Mouse (Mus musculus): ENCODE data around the gene Samhd1. TPM values are rescaled to one million over a fixed set of nuclear protein-coding genes. Genes with fewer than 3 reads are reported as not detected.

Gene Samhd1
- polyA plus RNA-seq, 1 experiment from 2014 or later = 11.1 TPM

DNA sequence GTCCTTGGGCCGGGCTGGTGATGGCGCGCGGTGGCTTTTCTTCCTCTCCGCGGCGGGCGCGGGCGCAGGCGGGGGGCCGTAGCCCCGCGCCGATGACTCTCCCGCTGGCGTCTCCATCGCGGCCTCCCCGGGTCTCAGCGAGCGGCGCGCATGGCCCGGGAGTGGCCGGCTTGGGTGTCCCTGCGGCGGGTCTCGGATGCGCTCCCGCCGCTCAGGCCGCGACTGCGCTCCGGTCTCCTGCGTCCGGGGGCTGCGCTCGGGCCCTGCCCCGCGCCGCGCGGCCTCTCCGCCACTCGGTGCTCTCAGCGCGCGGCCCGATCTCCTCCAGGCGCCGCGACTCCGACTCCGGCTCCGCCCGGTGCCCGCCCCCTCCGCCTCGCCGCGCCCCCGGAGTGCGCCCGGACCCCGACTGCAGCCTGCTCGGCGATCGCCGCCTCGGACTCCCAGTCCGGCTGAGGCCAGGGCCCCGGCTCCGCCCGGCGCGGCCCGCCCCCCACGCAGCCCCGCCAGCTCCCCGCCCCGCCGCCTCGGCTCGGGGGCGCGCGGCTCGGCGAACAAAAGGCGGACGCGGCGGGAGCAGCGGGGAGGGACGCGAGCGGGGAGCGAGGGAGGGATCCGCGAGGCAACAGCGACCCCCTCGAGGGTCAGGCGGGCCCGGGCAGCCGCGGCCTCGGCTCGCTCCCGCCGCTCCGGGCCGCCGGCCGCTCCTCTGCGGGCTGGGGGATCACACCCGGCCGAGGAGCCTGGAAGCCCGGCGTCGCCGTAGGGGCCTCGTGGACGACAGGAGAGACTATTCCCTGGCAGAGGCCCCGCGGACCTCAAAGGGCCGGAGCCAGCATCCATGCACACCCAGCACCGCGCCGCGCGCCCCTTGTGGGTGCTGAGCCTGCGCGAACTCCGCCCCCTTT, 56.0 kb downstream of the Samhd1 start, which contains the start of gene Soga1:
TSS of gene Soga1 (minus strand) at position 462 of the 908 bp plus-strand sequence.
- H3K36me3 ChIP-seq (ENCODE audit: control insufficient read depth, insufficient read depth, low read length) = no peaks in the 10 kb centered on the region
- peak; percentile 88 for ATAC-seq
- H3K4me3 ChIP-seq (ENCODE audit: low read length) = peak within 1 kb of the TSS; percentile 82
- H3K27ac ChIP-seq (ENCODE audit: low read depth, low read length) = peak within 1 kb of the TSS; percentile 99
- H3K9me3 ChIP-seq (ENCODE audit: control insufficient read depth, low read length) = no peaks in the 10 kb centered on the region
- H3K4me1 ChIP-seq (ENCODE audit: control insufficient read depth, insufficient read depth, low read depth, low read length) = peaks cover 39% of the 10 kb centered on the region
- H3K27me3 ChIP-seq (replicated peaks; ENCODE audit: control insufficient read depth, insufficient read depth, low read length) = no peaks in the 10 kb centered on the region
- WGBS = 1% methylated on average over 83 of the region's 136 CpGs
- H3K4me2 ChIP-seq (ENCODE audit: low read length) = peak within 1 kb of the TSS; percentile 96
- peak within 1 kb of the TSS; percentile 88 for H3K9ac ChIP-seq (ENCODE audit: low read depth, low read length)

DNA sequence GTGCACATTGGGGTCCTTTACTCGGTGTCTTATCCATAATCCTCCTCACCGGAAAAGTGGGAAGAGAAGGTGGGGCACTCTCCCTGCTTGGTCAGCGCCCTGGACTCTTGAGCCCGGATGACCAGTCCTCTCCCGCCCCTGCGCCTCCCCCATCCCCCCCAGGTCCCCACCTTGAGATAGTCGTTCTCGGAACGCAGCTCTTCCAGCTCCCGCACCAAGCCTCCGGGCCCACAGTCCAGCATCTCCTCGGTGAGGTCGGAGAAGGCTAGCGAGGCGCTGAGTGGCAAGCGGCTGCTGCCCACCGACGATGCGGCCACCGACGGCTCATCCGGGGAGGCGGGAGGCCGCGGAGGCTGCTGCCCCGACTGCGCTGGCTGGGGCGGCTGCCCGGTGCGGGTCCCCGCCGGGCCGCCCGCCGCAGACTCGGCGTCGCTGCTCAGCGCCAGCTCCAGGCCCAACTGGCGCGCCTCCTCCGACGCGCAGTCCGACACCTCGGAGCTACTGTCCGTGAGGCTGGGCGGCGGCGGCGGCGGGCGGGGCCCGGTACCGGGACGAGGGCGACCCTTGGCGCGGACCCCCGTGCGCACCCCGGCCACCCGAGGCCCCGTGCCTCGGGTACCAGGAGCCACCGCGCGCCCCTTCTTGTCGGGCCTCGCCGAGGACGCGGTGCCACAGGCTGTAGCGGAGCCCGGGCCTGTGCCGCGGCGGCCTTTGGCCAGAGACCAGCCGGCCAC, 56.8 kb downstream of the Samhd1 start:
- Histone ChIP-seq H3K4me1 (ENCODE audit: control insufficient read depth, insufficient read depth, low read depth, low read length) (peaks cover 41% of the 10 kb centered on the region), H3K27ac (ENCODE audit: low read depth, low read length) (peak overlapping the region; percentile 99), H3K4me2 (ENCODE audit: low read length) (peak overlapping the region; percentile 96), H3K9ac (ENCODE audit: low read depth, low read length) (peak overlapping the region; percentile 88), H3K36me3 (ENCODE audit: control insufficient read depth, insufficient read depth, low read length) (no peaks in the 10 kb centered on the region), H3K9me3 (ENCODE audit: control insufficient read depth, low read length) (no peaks in the 10 kb centered on the region), H3K27me3 (replicated peaks; ENCODE audit: control insufficient read depth, insufficient read depth, low read length) (no peaks in the 10 kb centered on the region), H3K4me3 (ENCODE audit: low read length) (peak overlapping the region; percentile 82)
- ATAC-seq = no peak; the same call in 1 of the 2 replicates
- whole genome bisulfite sequencing = 0% methylated on average over 34 of the region's 79 CpGs

DNA sequence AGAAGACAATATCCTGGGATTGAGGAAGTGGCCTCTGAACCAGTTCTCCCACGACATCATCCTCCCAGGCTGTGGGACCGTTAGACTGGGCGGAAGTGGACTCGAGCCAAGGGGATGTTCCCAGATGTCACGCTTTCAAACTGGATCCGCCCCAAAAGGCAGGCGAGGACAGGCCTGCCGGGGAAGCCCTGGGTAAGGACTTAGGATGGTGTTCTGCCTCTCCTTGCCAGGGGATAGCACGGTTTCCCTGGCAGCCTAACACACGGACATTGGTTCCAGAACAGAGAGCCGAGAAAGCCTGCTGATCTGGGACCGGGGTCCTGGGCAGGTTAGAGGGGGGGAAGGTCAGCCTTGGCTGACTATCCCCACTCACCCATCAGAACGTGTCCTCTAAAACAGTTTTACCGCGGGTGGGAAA, 57.4 kb downstream of the Samhd1 start:
- H3K9me3 ChIP-seq (ENCODE audit: control insufficient read depth, low read length) = no peaks in the 10 kb centered on the region
- H3K27me3 ChIP-seq (replicated peaks; ENCODE audit: control insufficient read depth, insufficient read depth, low read length) = no peaks in the 10 kb centered on the region
- peak overlapping the region; percentile 99 for H3K27ac ChIP-seq (ENCODE audit: low read depth, low read length)
- peak overlapping the region; percentile 82 for H3K4me3 ChIP-seq (ENCODE audit: low read length)
- 0% methylated on average over 15 of the region's 15 CpGs for WGBS
- peaks cover 46% of the 10 kb centered on the region for H3K4me1 ChIP-seq (ENCODE audit: control insufficient read depth, insufficient read depth, low read depth, low read length)
- H3K4me2 ChIP-seq (ENCODE audit: low read length) = peak overlapping the region; percentile 96
- H3K9ac ChIP-seq (ENCODE audit: low read depth, low read length) = peak overlapping the region; percentile 88
- 0 out of 2 replicates have a peak, but pooled peaks cover 2% of the 10 kb centered on the region for H3K36me3 ChIP-seq (ENCODE audit: control insufficient read depth, insufficient read depth, low read length)
- peak; percentile 8; the same call in 1 of the 2 replicates for ATAC-seq

DNA sequence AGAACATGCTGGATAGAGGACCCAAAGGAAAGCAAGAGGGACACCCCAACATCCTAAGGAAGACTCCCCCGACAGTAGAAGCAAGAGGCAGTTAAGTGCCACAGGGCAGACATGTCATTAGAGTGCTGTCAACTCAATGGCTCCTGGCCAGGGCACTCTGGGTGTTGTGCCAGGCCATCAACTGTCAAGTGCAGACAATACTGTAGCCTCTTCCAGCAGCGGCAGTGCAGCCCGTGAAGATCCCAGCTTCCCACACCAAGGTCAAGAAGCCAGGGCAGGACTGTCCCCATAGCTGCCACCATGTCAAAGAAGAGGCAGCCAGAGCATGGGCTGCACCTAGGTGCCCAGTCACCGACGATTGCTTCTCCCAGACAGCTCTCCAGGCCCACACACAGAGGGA, 57.9 kb downstream of the Samhd1 start:
- H3K27me3 ChIP-seq (replicated peaks; ENCODE audit: control insufficient read depth, insufficient read depth, low read length) = no peaks in the 10 kb centered on the region
- peak; percentile 0; the same call in 1 of the 2 replicates for ATAC-seq

DNA sequence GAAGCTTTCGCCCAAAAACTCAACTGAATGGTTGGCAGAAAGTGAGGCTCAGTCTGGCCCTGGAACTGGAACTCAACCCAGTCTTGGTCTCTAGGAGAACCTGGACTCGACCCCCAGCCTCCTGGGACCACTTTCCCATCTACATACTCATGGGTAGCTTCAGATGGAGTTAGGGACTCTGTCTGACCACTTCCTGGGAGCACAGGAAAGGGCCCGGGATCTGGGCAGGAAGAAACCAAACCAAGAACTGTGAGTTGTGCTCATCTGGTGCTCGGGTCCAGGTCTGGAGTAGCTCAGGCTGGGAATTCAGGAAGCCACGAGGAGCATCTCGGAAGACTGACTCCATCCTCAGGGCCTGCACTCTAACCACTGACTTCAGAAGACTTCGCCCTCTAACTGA, 58.5 kb downstream of the Samhd1 start:
- Histone ChIP-seq H3K4me1 (ENCODE audit: control insufficient read depth, insufficient read depth, low read depth, low read length) (peaks cover 57% of the 10 kb centered on the region), H3K36me3 (ENCODE audit: control insufficient read depth, insufficient read depth, low read length) (0 out of 2 replicates have a peak, but pooled peaks cover 2% of the 10 kb centered on the region), H3K27ac (ENCODE audit: low read depth, low read length) (no peak overlapping the region), H3K27me3 (replicated peaks; ENCODE audit: control insufficient read depth, insufficient read depth, low read length) (no peaks in the 10 kb centered on the region), H3K9ac (ENCODE audit: low read depth, low read length) (peak overlapping the region; percentile 88), H3K9me3 (ENCODE audit: control insufficient read depth, low read length) (no peaks in the 10 kb centered on the region), H3K4me3 (ENCODE audit: low read length) (peak overlapping the region; percentile 82), H3K4me2 (ENCODE audit: low read length) (peak overlapping the region; percentile 96)
- WGBS = 76% methylated on average over 7 of the region's 7 CpGs
- no peak for ATAC-seq

More for the DNA sequence above, 57.9 kb downstream of the Samhd1 start:
- Histone ChIP-seq H3K4me1 (ENCODE audit: control insufficient read depth, insufficient read depth, low read depth, low read length) (peaks cover 51% of the 10 kb centered on the region), H3K27ac (ENCODE audit: low read depth, low read length) (peak overlapping the region; percentile 99), H3K9ac (ENCODE audit: low read depth, low read length) (peak overlapping the region; percentile 88), H3K36me3 (ENCODE audit: control insufficient read depth, insufficient read depth, low read length) (0 out of 2 replicates have a peak, but pooled peaks cover 2% of the 10 kb centered on the region), H3K4me2 (ENCODE audit: low read length) (peak overlapping the region; percentile 96), H3K4me3 (ENCODE audit: low read length) (peak overlapping the region; percentile 82), H3K9me3 (ENCODE audit: control insufficient read depth, low read length) (no peaks in the 10 kb centered on the region)
- WGBS = 5% methylated on average over 5 of the region's 5 CpGs

DNA sequence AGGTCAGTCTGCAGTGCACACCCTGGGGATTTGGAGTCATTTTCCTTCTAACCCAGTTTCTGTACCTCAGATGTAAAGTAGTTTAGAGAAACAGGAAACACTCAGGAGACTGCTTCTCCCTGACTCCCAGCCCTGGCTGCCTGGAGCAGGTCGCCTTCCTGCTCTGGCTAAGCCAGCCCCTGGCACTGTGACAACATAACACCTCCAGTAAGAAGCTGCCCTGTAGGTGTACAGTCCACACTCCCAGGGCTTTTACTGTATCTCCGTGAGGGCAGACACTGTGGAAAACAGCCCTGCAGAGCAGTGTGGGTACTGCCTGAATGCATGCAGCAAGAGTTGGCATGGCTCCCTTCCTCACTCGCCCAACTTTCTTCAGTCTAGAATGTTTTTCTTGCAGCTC, 59.4 kb downstream of the Samhd1 start:
- peak overlapping the region; percentile 82 for H3K4me3 ChIP-seq (ENCODE audit: low read length)
- no peak for ATAC-seq
- peak overlapping the region; percentile 42; the same call in 1 of the 2 replicates for H3K27ac ChIP-seq (ENCODE audit: low read depth, low read length)
- no peaks in the 10 kb centered on the region for H3K9me3 ChIP-seq (ENCODE audit: control insufficient read depth, low read length)
- no peaks in the 10 kb centered on the region for H3K27me3 ChIP-seq (replicated peaks; ENCODE audit: control insufficient read depth, insufficient read depth, low read length)
- peak overlapping the region; percentile 19; the same call in 1 of the 2 replicates for H3K9ac ChIP-seq (ENCODE audit: low read depth, low read length)
- 0 out of 2 replicates have a peak, but pooled peaks cover 2% of the 10 kb centered on the region for H3K36me3 ChIP-seq (ENCODE audit: control insufficient read depth, insufficient read depth, low read length)
- H3K4me2 ChIP-seq (ENCODE audit: low read length) = peak overlapping the region; percentile 96
- peaks cover 64% of the 10 kb centered on the region for H3K4me1 ChIP-seq (ENCODE audit: control insufficient read depth, insufficient read depth, low read depth, low read length)
- WGBS = 20% methylated on average over 3 of the region's 3 CpGs

DNA sequence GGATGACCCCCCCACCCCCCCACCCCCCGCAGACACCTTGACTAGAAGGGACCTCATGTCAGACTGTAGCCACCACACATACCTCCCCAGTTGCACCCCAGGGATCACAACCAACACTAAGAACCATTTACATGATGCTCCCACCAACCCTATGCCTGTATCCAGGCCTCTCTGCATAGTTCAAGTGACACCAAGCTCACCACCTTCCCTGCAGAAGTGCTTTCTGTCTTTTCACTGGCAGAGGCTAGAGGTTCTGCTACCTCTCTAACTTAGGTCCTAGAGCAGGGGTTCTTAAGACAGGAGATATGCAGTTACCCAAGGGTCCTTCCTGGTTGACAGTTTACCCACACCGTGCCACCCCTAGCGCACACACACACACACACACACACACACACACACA, 59.8 kb downstream of the Samhd1 start:
- Histone ChIP-seq H3K27ac (ENCODE audit: low read depth, low read length) (peak overlapping the region; percentile 42; the same call in 1 of the 2 replicates), H3K4me2 (ENCODE audit: low read length) (peak overlapping the region; percentile 96), H3K9me3 (ENCODE audit: control insufficient read depth, low read length) (no peaks in the 10 kb centered on the region), H3K27me3 (replicated peaks; ENCODE audit: control insufficient read depth, insufficient read depth, low read length) (no peaks in the 10 kb centered on the region), H3K4me1 (ENCODE audit: control insufficient read depth, insufficient read depth, low read depth, low read length) (peaks cover 69% of the 10 kb centered on the region), H3K36me3 (ENCODE audit: control insufficient read depth, insufficient read depth, low read length) (0 out of 2 replicates have a peak, but pooled peaks cover 2% of the 10 kb centered on the region), H3K4me3 (ENCODE audit: low read length) (peak overlapping the region; percentile 82), H3K9ac (ENCODE audit: low read depth, low read length) (0 out of 2 replicates have a peak overlapping the region, but pooled peaks have one; percentile 19)
- no peak for ATAC-seq
- WGBS = 77% methylated on average over 3 of the region's 3 CpGs

DNA sequence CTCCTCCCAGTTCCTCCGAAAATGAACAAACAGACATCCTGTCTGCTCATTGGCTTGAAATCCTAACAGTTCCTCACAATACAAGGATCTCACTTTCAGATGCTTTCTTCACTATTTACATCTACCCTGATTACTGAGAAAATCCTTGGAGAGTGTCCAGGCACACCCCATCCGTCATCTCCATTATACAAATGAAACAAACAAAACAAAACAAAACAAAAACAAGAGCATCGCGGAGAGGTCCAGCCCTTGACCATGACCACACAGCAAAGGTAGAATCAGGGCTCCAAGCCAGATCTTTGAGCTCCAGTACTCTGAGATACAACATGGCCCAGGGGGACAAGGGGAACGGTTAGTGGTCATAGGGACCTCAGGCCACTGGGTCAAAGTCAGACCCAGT, 60.3 kb downstream of the Samhd1 start:
- 60% methylated on average over 5 of the region's 5 CpGs for WGBS
- Histone ChIP-seq H3K36me3 (ENCODE audit: control insufficient read depth, insufficient read depth, low read length) (0 out of 2 replicates have a peak, but pooled peaks cover 2% of the 10 kb centered on the region), H3K4me3 (ENCODE audit: low read length) (peak overlapping the region; percentile 10; the same call in 1 of the 2 replicates), H3K27me3 (replicated peaks; ENCODE audit: control insufficient read depth, insufficient read depth, low read length) (no peaks in the 10 kb centered on the region), H3K4me2 (ENCODE audit: low read length) (peak overlapping the region; percentile 96), H3K27ac (ENCODE audit: low read depth, low read length) (peak overlapping the region; percentile 45; the same call in 1 of the 2 replicates), H3K4me1 (ENCODE audit: control insufficient read depth, insufficient read depth, low read depth, low read length) (peaks cover 72% of the 10 kb centered on the region), H3K9me3 (ENCODE audit: control insufficient read depth, low read length) (no peaks in the 10 kb centered on the region), H3K9ac (ENCODE audit: low read depth, low read length) (no peak overlapping the region)
- ATAC-seq = no peak
